Mouse (Mus musculus) ES-E14 (cell line): Measurements from ENCODE around the gene Gpr34.

Experiments used
- HCFC1 ChIP-seq: IDR thresholded peaks from 2 replicates; pipeline ENCODE4 v1.6.1; 2012; ENCODE audit warnings: low read length, inconsistent platforms, borderline replicate concordance; ENCODE audit not compliant: insufficient read depth
- MAFK ChIP-seq: IDR thresholded peaks from 2 replicates; pipeline ENCODE4 v1.6.1; 2014; ENCODE audit warnings: mild to moderate bottlenecking, low read depth, low read length, inconsistent platforms; ENCODE audit not compliant: insufficient read depth

- TF ChIP-seq HCFC1 (no peak), MAFK (no peak)
Observed at GRCm38 (mm10) chrX:13668867-13669266, 37.0 kb downstream of the Gpr34 start.
